Mouse (Mus musculus) limb, embryonic 14.5 days (tissue): ENCODE results near the gene C7. TPM values are rescaled to one million over a fixed set of nuclear protein-coding genes. Genes with fewer than 3 reads are reported as not detected.
"Not testable (repeated sequence)": the region's sequence is repeated elsewhere in the genome, so short reads cannot be mapped to it uniquely, and the experiment has no call there.

ENCODE experiments used
- ATAC-seq: fragments of 200-750 bp; cut with Nextera tagmentation; 2 replicates; pipeline ENCODE4 v1.8.0; 2017; ENCODE audit warnings: low read depth, moderate number of reproducible peaks, moderate TSS enrichment; ENCODE audit not compliant: low FRiP score
- DNase-seq: peaks from one replicate; pipeline ENCODE4 v3.0.0-alpha.2; 2015; ENCODE audit warnings: low spot score
- H3K27ac ChIP-seq: fragments of 300-500 bp; sonication (generic); replicated peaks from 2 replicates; pipeline ENCODE4 v1.5.1; 2014; ENCODE audit warnings: low read depth, mild to moderate bottlenecking, low read length, moderate library complexity, mixed read lengths
- H3K27me3 ChIP-seq: fragments of 300-500 bp; sonication (generic); 2 replicates; pipeline ENCODE4 v1.6.1; 2014; ENCODE audit warnings: low read length, mixed read lengths; ENCODE audit not compliant: control insufficient read depth, insufficient read depth
- H3K36me3 ChIP-seq: fragments of 300-500 bp; sonication (generic); 2 replicates; pipeline ENCODE4 v1.6.1; 2014; ENCODE audit warnings: mild to moderate bottlenecking, low read length, moderate library complexity, mixed read lengths; ENCODE audit not compliant: control insufficient read depth, insufficient read depth
- H3K4me1 ChIP-seq: fragments of 300-500 bp; sonication (generic); 2 replicates; pipeline ENCODE4 v1.6.1; 2014; ENCODE audit warnings: antibody characterized with exemption, low read length, mixed read lengths; ENCODE audit not compliant: control insufficient read depth, insufficient read depth
- H3K4me2 ChIP-seq: fragments of 300-500 bp; sonication (generic); replicated peaks from 2 replicates; pipeline ENCODE4 v1.6.1; 2014; ENCODE audit warnings: low read depth, mild to moderate bottlenecking, low read length, moderate library complexity; ENCODE audit not compliant: severe bottlenecking
- H3K4me3 ChIP-seq: fragments of 300-500 bp; sonication (generic); replicated peaks from 2 replicates; pipeline ENCODE4 v1.5.1; 2014; ENCODE audit warnings: low read length
- H3K9ac ChIP-seq: fragments of 300-500 bp; sonication (generic); 2 replicates; pipeline ENCODE4 v1.6.1; 2014; ENCODE audit warnings: mild to moderate bottlenecking, low read depth, low read length, moderate library complexity; ENCODE audit not compliant: severe bottlenecking
- H3K9me3 ChIP-seq: fragments of 300-500 bp; sonication (generic); 2 replicates; pipeline ENCODE4 v1.6.1; 2016; ENCODE audit warnings: low read length; ENCODE audit not compliant: control insufficient read depth
- POLR2A ChIP-seq: fragments of 200-500 bp; IDR thresholded peaks from 2 replicates; pipeline ENCODE4 v1.8.0; 2012; ENCODE audit warnings: inconsistent platforms, mild to moderate bottlenecking, moderate library complexity, borderline replicate concordance; ENCODE audit not compliant: insufficient read depth, insufficient read length; ENCODE audit errors: extremely low read depth
- WGBS: fragments of 180-500 bp; shearing (Covaris S2); extraction: QIAGEN DNeasy Blood & Tissue Kit; methylation state at CpG from one replicate; pipeline ENCODE4 v1.1.7; 2014; 5-methylcytosine and 5-hydroxymethylcytosine counted together
- polyA plus RNA-seq, 2 experiments: library from polyadenylated mRNA; depleted of rRNA in 1 of 2; stranded (reverse) in 1 of 2; unstranded in 1 of 2; fragments of >200 nt; fragmentation: Nextera tagmentation in 1 of 2; extraction: Ambion mirVana in 1 of 2; gene quantifications; 2 replicates each; pipeline versions ENCODE4 v1.2.1 to v1.2.3; 2012 to 2014

C7 gene
- polyA plus RNA-seq, 2 experiments = 0.11 to 0.26 TPM

- H3K4me2 ChIP-seq = no peak overlapping the region
- H3K36me3 ChIP-seq = no peaks in the 10 kb centered on the region
- H3K9ac ChIP-seq = no peak overlapping the region
- ATAC-seq (no peak), DNase-seq (no peak)
- H3K4me3 ChIP-seq = no peak overlapping the region
- no peak for TF ChIP-seq POLR2A
- no peaks in the 10 kb centered on the region for H3K27me3 ChIP-seq
- 85% methylated on average over 4 of the region's 4 CpGs for WGBS
- no peaks in the 10 kb centered on the region for H3K9me3 ChIP-seq
- H3K27ac ChIP-seq = no peak overlapping the region
- H3K4me1 ChIP-seq = no peaks in the 10 kb centered on the region
Observed at GRCm38 (mm10) chr15:5029256-5029655, 34.3 kb downstream of the C7 start.

GRCm38 (mm10) chr15:5023479-5024265 lies 39.9 kb downstream of the C7 start:
- H3K9ac ChIP-seq, H3K4me2 ChIP-seq, ATAC-seq, DNase-seq, H3K4me1 ChIP-seq, H3K9me3 ChIP-seq, H3K27ac ChIP-seq, H3K36me3 ChIP-seq, H3K4me3 ChIP-seq, H3K27me3 ChIP-seq: not testable (repeated sequence)
- WGBS = 93% methylated on average over 14 of the region's 14 CpGs

- H3K4me2 ChIP-seq = no peak overlapping the region
- no peaks in the 10 kb centered on the region for H3K4me1 ChIP-seq
- H3K36me3 ChIP-seq = no peaks in the 10 kb centered on the region
- H3K4me3 ChIP-seq = no peak overlapping the region
- no peak for TF ChIP-seq POLR2A
- 78% methylated on average over 11 of the region's 11 CpGs for WGBS
- no peaks in the 10 kb centered on the region for H3K27me3 ChIP-seq
- no peak for DNase-seq
- H3K27ac ChIP-seq = no peak overlapping the region
- H3K9ac ChIP-seq = no peak overlapping the region
- ATAC-seq = peak; percentile 53; the same call in 1 of the 2 replicates
- H3K9me3 ChIP-seq = no peaks in the 10 kb centered on the region
Observed at GRCm38 (mm10) chr15:5009644-5010107, 53.9 kb downstream of the C7 start.

- Histone ChIP-seq H3K36me3 (no peaks in the 10 kb centered on the region), H3K9ac (no peak overlapping the region), H3K4me2 (no peak overlapping the region), H3K4me1 (no peaks in the 10 kb centered on the region), H3K9me3 (no peaks in the 10 kb centered on the region), H3K27ac (no peak overlapping the region), H3K4me3 (no peak overlapping the region), H3K27me3 (no peaks in the 10 kb centered on the region)
- no peak for ATAC-seq
- TF ChIP-seq POLR2A = no peak
- no peak for DNase-seq
- 79% methylated on average over 6 of the region's 6 CpGs for WGBS
Observed at GRCm38 (mm10) chr15:5003503-5004196, 59.9 kb downstream of the C7 start.

DNA sequence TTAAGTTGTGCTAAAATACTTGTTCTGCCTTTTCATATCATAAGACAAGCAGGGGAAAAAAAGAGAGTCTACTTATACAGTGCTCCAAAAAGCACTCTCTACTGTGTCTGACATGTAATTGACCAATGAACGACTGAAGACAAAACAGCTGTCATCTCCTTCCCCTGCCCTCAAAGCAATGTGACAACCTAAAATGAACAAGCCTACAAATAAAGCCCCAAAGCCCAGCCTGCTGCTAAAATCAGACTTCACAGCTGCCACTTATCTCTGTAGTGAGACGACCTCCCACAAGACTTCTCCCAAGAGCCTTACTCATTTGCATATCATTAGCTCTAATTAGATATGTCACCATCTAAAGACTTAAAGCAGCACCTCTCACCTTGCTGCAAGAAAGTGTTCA lies 60.6 kb downstream of the C7 start:
- Histone ChIP-seq H3K27me3 (no peaks in the 10 kb centered on the region), H3K4me1 (no peaks in the 10 kb centered on the region), H3K4me2 (no peak overlapping the region), H3K27ac (no peak overlapping the region), H3K9me3 (no peaks in the 10 kb centered on the region), H3K9ac (no peak overlapping the region), H3K4me3 (no peak overlapping the region), H3K36me3 (no peaks in the 10 kb centered on the region)
- no peak for TF ChIP-seq POLR2A
- 50% methylated on average over 2 of the region's 2 CpGs for WGBS
- no peak for DNase-seq
- ATAC-seq = no peak
